Mouse (Mus musculus) bone marrow, adult 2 months (tissue): ENCODE measurements at regions not wholly inside any gene's neighbourhood (a gene's known extent, or its start where the extent isn't known, plus 50 kb on each side); places are given as distances from the start of the nearest gene placed in this dataset.

Source experiments
- CTCF ChIP-seq: fragments of 200-500 bp; IDR thresholded peaks from 2 replicates; pipeline ENCODE4 v1.5.1; 2011; ENCODE audit warnings: low read length, control low read depth; ENCODE audit not compliant: control insufficient read depth, insufficient read depth
- POLR2A ChIP-seq: fragments of 200-500 bp; IDR thresholded peaks from 2 replicates; pipeline ENCODE4 v1.6.1; 2011; ENCODE audit warnings: low read depth, mild to moderate bottlenecking, control low read depth, low read length, borderline replicate concordance; ENCODE audit not compliant: control insufficient read depth

DNA sequence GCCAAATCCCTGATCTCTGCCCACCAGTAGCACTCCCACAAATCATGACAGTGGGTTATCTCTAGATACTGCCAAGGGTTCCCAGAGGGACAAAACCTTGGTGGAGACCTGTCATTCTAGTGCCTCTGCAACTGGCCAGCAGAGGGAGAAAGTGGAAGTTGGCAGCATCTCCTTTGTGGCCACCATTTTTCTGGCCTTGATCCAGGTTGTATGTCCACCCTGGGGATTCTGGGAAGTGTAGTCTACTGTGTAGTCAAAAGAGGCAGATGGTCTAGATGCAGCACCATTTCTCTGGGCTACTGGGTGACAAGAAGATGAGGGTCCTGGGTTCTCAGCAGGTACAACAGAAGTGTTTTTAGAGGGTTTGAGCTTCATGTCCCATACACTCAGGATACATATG lies 152.1 kb downstream of the Cct6b start:
- TF ChIP-seq POLR2A = no peak
- TF ChIP-seq CTCF = peak; percentile 33; the same call in 1 of the 2 replicates
